Mouse (Mus musculus) cerebellum, adult 11 months (tissue): Measurements from ENCODE around the gene Akr1e1.
"Not testable (repeated sequence)": the region's sequence is repeated elsewhere in the genome, so short reads cannot be mapped to it uniquely, and the experiment has no call there.

Source experiments
- DNase-seq: peaks from one replicate; pipeline ENCODE4 v3.0.0; 2022

Akr1e1 gene

GRCm38 (mm10) chr13:4608961-4609409 is at the start of gene Akr1e1:
Gene Akr1e1, minus strand, starts transcription at chr13:4609174.
- peak; percentile 88 for DNase-seq

GRCm38 (mm10) chr13:4658346-4658745 is 49.4 kb upstream of the Akr1e1 start:
- DNase-seq: no peak

GRCm38 (mm10) chr13:4656277-4657146 is 47.5 kb upstream of the Akr1e1 start:
- no peak for DNase-seq

GRCm38 (mm10) chr13:4650190-4650589 is 41.2 kb upstream of the Akr1e1 start:
- no peak for DNase-seq

GRCm38 (mm10) chr13:4645248-4645647 is 36.3 kb upstream of the Akr1e1 start:
- DNase-seq: no peak

GRCm38 (mm10) chr13:4610902-4611301 is 1.9 kb upstream of the Akr1e1 start:
- DNase-seq: no peak

- DNase-seq: no peak
Measured at GRCm38 (mm10) chr13:4608530-4608929, 444 bp downstream of the Akr1e1 start.

- no peak for DNase-seq
Measured at GRCm38 (mm10) chr13:4606821-4607220, 2.2 kb downstream of the Akr1e1 start.

GRCm38 (mm10) chr13:4603431-4603830 is 5.5 kb downstream of the Akr1e1 start:
- DNase-seq: not testable (repeated sequence)

GRCm38 (mm10) chr13:4576921-4577320 is 32.1 kb downstream of the Akr1e1 start:
- no peak for DNase-seq

GRCm38 (mm10) chr13:4573871-4574270 is 35.1 kb downstream of the Akr1e1 start, which contains the start of gene Akr1c21:
Gene Akr1c21, plus strand, starts transcription at chr13:4574075.
- DNase-seq: no peak

- no peak for DNase-seq
Measured at GRCm38 (mm10) chr13:4565996-4566395, 43.0 kb downstream of the Akr1e1 start.

- DNase-seq: no peak
Measured at GRCm38 (mm10) chr13:4560500-4560899, 48.5 kb downstream of the Akr1e1 start.

- no peak for DNase-seq
Measured at GRCm38 (mm10) chr13:4559143-4559542, 49.8 kb downstream of the Akr1e1 start.
